Mouse (Mus musculus): ENCODE measurements around the gene Lsm14a.

Gene Lsm14a

GRCm38 (mm10) chr7:34393215-34393614 lies at the start of gene Lsm14a:
Gene Lsm14a, minus strand, starts transcription at chr7:34393315.
- no peak for DNase-seq (ENCODE audit: low read depth)

- DNase-seq (ENCODE audit: low read depth), result no peak
These were observed 45.8 kb upstream of the Lsm14a start for GRCm38 (mm10) chr7:34438903-34439302.

GRCm38 (mm10) chr7:34433597-34433996 lies 40.5 kb upstream of the Lsm14a start:
- DNase-seq (ENCODE audit: low read depth), result no peak

GRCm38 (mm10) chr7:34421201-34421600 lies 28.1 kb upstream of the Lsm14a start:
- no peak for DNase-seq (ENCODE audit: low read depth)

GRCm38 (mm10) chr7:34407492-34407891 lies 14.4 kb upstream of the Lsm14a start:
- no peak for DNase-seq (ENCODE audit: low read depth)

GRCm38 (mm10) chr7:34403876-34404275 lies 10.8 kb upstream of the Lsm14a start:
- no peak for DNase-seq (ENCODE audit: low read depth)

DNA sequence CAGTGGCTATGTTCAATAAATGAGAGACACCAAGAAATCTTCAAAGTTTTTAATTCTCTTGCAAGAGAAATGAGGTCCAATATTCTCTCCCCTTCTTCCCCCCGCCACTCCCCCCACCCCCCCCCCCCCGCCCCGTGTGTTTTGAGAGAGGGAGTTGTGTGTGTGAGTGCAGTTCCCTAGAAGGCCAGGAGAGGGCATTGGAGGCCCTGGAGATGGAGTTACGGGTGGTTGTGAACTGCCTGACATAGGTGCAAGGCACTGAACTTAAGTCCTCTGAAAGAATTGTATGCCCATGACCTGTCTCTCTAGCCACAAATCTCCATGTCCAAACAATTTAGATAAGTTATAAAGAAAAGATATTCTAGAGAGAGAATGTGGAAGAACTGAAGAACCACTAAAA lies 7.0 kb upstream of the Lsm14a start:
- no peak for DNase-seq (ENCODE audit: low read depth)

- DNase-seq (ENCODE audit: low read depth), result no peak
These were observed 5.7 kb upstream of the Lsm14a start for GRCm38 (mm10) chr7:34398831-34399230.

DNA sequence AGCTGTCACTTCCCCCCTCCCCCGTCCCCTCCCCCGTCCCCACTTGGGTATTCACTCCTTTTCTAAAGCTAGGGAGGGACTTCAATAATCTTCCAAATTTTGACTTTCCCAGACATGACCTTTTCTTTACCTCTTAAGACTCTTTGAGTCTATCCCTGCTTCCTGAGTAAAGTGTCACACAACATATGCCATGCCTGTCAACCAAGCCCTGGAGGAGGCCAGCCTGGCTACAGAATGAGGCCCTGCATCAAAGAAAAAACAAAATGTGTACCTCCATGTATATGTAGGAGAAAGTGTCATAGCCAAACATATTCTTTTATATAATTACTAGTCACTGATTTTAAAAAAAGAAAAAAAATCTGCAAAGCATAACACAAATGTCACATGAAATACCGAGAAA lies 3.7 kb upstream of the Lsm14a start:
- no peak for DNase-seq (ENCODE audit: low read depth)

DNA sequence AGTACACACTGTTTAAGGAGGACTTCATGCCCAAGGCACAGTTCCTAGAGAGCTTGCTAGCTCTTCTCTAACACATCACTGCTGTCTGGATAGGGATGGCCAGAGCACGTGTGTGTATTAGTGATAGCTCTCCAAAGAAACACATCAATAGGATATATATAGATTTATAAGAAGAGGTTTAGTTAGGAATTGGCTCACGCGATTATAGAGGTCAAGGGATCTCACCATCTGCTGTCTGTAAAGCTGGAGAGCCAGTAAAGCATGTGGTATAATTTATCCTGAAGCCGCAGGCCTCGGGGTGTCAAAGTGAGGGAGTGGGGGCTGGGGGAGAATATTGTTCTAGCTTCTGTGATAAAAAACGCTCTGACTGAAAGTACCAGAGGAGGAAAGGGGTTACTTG lies 2.6 kb upstream of the Lsm14a start:
- no peak for DNase-seq (ENCODE audit: low read depth)

DNA sequence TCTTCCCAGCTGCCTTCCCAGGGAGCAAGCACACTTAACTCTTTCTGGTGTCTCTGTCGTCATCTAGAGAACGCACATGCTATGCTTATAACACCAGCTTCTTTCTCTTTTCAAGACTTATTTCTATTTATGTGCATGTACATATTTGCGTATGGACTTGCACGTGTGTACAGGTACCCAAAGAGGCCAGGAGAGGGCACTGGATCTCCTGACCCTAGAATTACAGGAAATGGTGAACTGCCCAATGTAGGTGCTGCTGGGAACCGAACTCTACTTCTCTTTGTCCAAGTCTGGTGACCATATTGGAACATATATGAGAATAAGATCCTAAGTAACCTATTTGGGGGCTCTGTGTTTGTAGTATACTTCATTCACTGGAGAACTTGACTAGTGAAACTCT lies 1.5 kb upstream of the Lsm14a start:
- DNase-seq (ENCODE audit: low read depth), result no peak

DNA sequence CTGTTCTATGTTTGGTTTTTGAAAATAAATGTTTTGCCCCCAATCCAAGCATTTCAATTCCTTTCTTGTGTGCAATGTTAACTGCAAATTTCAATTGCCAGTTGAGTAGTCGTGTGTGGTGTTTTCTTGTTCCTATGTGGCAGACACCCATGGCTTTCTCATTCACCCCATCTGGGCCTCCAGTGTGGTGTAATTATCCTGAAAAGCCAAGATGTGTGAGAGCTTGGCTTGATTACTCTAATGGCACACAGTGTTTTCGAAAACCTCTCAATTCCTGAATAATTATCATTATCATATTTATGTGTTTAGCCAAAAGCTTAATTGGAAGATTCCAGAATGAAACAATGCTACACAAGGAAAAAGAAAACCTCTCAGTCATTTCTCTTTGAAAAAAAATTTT lies 976 bp upstream of the Lsm14a start:
- DNase-seq (ENCODE audit: low read depth), result no peak

DNA sequence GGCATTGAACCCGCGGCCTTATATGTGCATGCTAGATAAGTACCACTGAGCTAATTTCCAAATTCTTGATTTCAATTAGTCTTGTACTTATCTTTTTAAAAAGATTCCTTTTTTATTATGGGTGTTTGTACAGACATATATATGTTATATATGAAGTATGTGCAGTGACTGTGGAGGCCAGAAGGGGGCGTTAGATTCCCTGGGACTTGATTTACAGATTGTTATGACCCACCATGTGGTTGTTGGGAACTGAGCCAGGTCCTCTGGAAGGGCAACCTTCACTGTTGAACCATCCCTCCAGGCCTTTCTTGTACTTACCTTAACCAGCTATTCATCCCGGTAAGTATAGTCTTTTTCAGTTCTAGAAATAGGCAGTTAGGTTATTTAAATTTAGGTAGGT lies 780 bp downstream of the Lsm14a start:
- DNase-seq (ENCODE audit: low read depth), result no peak

DNA sequence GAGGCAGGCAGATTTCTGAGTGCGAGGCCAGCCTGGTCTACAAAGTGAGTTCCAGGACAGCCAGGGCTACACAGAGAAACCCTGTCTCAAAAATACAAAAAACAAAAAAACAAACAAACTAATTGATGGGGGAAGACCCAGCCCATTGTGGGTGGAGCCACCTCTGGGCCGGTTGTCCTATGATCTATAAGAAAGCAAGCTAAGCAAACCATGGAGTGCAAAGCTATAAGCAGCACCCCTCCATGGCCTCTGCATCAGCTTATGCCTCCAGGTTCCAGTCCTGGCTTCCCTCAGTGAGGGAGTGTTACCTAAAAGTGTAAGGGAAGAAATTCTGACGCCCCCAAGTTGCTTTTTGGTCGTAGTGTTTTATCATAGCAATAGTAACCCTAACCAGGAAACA lies 1.4 kb downstream of the Lsm14a start:
- DNase-seq (ENCODE audit: low read depth), result no peak

- DNase-seq (ENCODE audit: low read depth), result peak; percentile 44
These were observed 2.3 kb downstream of the Lsm14a start for GRCm38 (mm10) chr7:34390834-34391155.

DNA sequence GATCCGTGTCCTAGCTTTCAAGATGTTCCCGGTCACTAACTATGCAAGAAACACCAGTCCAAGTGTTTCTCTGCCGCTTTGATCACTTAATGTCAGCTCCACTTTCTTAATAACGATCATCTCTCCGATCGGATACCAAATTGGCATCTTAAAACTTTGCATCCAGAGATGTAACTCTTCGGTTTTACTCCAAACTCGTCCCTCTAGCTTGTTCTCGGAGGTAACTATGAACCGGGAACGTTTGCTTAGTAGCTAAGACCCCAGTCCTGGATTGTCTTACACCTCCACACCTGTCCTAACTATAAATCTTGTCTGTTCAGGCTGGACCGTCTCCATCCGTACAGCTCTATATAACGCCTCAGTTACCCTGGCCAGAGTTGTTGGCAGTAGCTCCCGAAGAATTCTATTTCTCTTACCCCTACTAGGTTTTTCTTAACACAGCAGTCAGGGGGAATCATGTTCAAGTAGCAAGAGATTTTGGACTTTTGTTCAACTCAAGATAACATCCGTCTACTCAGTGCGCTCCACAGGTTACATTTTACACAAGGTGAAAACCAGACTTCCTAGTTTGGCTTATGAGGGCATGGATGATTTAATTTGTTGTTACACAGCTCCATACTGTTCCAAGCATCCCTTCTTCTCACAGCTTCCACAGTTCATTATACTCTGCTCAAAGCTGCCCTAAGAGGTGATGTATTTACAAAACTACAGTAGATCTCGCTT lies 2.8 kb downstream of the Lsm14a start:
- no peak for DNase-seq (ENCODE audit: low read depth)

GRCm38 (mm10) chr7:34389277-34390085 lies 3.6 kb downstream of the Lsm14a start:
- DNase-seq (ENCODE audit: low read depth), result peak; percentile 63

GRCm38 (mm10) chr7:34388445-34389276 lies 4.5 kb downstream of the Lsm14a start:
- no peak for DNase-seq (ENCODE audit: low read depth)

GRCm38 (mm10) chr7:34387784-34388444 lies 5.2 kb downstream of the Lsm14a start:
- no peak for DNase-seq (ENCODE audit: low read depth)

GRCm38 (mm10) chr7:34382803-34383202 lies 10.3 kb downstream of the Lsm14a start:
- no peak for DNase-seq (ENCODE audit: low read depth)

DNA sequence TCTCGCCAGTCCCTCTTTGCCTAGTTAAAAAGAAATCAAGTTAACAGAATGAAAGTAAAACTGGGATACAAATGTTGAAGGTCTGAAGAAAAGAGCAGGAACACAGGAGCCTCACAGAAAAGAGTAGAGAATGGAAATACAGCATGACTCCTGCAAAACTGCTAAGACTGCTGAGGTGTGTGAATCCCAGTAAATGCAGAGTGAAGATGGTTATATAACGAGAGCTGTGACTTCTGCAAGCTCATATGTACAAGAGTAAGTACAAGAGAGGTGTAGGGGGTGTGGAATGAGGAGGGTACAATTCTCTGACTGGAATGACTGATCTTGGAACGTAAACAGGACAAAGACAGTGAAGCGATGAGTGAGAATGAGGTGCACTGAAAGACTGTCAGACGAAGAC lies 11.4 kb downstream of the Lsm14a start:
- DNase-seq (ENCODE audit: low read depth), result no peak

- no peak for DNase-seq (ENCODE audit: low read depth)
These were observed 12.8 kb downstream of the Lsm14a start for GRCm38 (mm10) chr7:34380311-34380710.
